Mouse (Mus musculus): ENCODE measurements at regions not wholly inside any gene's neighbourhood (a gene's known extent, or its start where the extent isn't known, plus 50 kb on each side); places are given as distances from the start of the nearest gene placed in this dataset.
"Not testable (repeated sequence)": the region's sequence is repeated elsewhere in the genome, so short reads cannot be mapped to it uniquely, and the experiment has no call there.

DNA sequence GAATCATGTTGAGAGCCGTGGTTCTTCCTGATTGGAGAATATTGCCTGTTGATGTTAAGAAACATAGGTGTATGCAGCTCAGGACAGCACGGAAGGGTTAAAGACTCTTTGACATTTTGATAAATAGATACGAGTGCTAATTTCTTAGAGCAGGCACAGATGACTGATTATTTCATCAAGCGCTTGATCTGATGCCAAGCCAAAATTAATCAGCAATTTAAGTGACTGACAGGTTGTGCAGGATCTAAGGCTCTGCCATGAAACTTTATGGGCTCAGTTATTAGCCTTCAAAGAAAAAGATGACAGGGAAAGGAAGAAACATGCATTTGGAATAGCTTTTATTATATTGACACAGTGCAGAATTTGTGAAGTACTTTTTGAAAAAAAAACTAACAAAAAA lies 157.2 kb upstream of the Gje1 start:
- Histone ChIP-seq H3K27me3 (no peaks in the 10 kb centered on the region), H3K4me2 (replicated peaks) (no peak overlapping the region), H3K36me3 (no peaks in the 10 kb centered on the region), H3K9ac (replicated peaks) (no peak overlapping the region), H3K4me1 (replicated peaks) (no peaks in the 10 kb centered on the region), H3K4me3 (replicated peaks) (no peak overlapping the region), H3K27ac (no peak overlapping the region), H3K9me3 (no peaks in the 10 kb centered on the region)
- no peak for ATAC-seq
- 75% methylated on average over 4 of the region's 4 CpGs for WGBS

DNA sequence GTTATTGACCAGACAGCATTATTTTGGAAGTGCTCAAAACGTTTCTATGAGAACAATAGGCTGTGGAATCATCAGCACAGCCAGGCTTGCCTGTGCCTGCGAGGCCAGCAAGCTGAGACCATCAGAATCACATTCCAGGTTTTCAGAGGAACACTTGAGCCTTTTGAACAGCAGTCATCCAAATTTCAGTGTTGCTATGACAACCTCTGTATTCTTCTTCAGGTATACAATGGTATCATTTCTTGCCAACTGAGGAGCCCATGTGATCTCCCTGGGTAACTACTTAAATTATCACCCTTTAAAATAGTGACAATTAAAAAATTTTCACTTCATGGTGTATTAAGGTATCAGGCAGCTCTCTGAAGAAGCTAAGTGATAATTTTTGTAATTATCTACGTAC lies 143.2 kb upstream of the Gje1 start:
- WGBS, result 41% methylated on average over 3 of the region's 3 CpGs
- H3K9me3 ChIP-seq, result no peaks in the 10 kb centered on the region
- H3K27me3 ChIP-seq, result no peaks in the 10 kb centered on the region
- H3K4me2 ChIP-seq (replicated peaks), result no peak overlapping the region
- no peak overlapping the region for H3K4me3 ChIP-seq (replicated peaks)
- H3K27ac ChIP-seq, result no peak overlapping the region
- H3K4me1 ChIP-seq (replicated peaks), result no peaks in the 10 kb centered on the region
- no peak for ATAC-seq
- no peaks in the 10 kb centered on the region for H3K36me3 ChIP-seq
- H3K9ac ChIP-seq (replicated peaks), result no peak overlapping the region

DNA sequence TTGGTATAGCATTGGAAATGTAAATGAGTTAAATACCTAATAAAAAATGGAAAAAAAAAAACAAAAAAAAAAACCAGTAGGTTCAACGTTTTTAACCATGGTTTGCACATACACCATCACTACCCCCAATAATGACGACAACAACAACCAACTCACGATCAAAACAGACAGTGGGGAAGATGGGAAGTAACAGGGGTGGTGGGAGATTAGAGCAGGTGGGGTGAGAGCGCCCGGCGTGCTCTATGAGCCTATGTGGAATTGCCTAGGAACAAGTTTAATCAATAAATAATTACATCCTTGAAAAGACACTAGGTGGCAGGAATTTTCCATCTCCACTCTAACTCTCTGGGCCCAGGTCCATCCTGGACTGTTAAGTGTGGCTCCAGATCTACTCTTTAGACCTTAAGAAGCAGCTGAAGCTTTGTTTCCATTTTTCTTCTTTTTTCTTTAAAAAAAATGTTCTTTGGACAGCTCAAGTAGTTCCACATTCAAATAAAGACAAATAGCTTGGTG lies 142.2 kb upstream of the Gje1 start:
- Histone ChIP-seq H3K27me3 (no peaks in the 10 kb centered on the region), H3K9me3 (no peaks in the 10 kb centered on the region), H3K36me3 (no peaks in the 10 kb centered on the region), H3K27ac (no peak overlapping the region), H3K4me1 (replicated peaks) (no peaks in the 10 kb centered on the region), H3K4me2 (replicated peaks) (no peak overlapping the region), H3K4me3 (replicated peaks) (no peak overlapping the region), H3K9ac (replicated peaks) (no peak overlapping the region)
- peak; percentile 43; the same call in 1 of the 2 replicates for ATAC-seq
- WGBS, result 71% methylated on average over 6 of the region's 6 CpGs

DNA sequence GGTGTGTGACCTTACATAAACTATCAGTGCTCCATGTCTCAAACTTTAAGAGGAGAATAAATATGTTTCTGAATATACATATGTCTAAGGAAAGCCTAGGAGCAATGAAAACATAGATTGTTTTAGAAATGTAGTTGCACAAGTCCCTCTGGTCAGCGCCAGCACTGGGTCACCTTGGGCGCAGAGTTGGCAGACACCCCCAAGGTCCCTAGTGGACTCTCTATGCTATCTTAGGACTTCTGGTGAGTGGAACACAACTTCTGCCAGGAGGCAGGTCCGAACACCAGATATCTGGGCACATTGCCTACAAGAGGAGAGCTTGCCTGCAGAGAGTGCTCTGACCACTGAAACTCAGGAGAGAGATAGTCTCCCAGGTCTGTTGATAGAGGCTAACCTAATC lies 128.6 kb upstream of the Gje1 start:
- not testable (repeated sequence) for H3K27ac ChIP-seq; H3K27me3 ChIP-seq; H3K4me1 ChIP-seq (replicated peaks); H3K4me2 ChIP-seq (replicated peaks); H3K36me3 ChIP-seq; H3K9ac ChIP-seq (replicated peaks); H3K9me3 ChIP-seq; H3K4me3 ChIP-seq (replicated peaks); ATAC-seq
- WGBS, result 89% methylated on average over 3 of the region's 3 CpGs

DNA sequence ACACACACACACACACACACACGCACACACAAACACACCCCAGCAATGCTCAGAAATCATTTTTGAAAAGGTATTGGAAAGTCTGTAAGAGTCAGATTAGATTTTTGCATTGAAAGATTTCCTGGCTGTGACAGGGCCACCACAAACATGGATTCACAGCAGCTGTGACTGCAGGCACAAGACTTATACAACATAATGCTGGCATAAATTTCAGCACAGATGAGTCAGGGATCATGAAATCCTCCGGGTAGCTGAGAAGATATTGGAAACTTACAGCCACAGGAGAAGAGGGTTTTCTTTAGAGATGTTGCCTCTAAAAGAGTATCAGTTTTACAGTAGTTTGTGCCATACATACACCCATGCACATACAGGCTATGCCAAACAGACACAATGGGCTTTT lies 127.0 kb upstream of the Gje1 start:
- 86% methylated on average over 2 of the region's 2 CpGs for WGBS
- no peak for ATAC-seq

More for the DNA sequence above, 127.0 kb upstream of the Gje1 start:
- no peaks in the 10 kb centered on the region for H3K27me3 ChIP-seq
- H3K36me3 ChIP-seq, result no peaks in the 10 kb centered on the region
- H3K9me3 ChIP-seq, result no peaks in the 10 kb centered on the region
- H3K9ac ChIP-seq (replicated peaks), result no peak overlapping the region
- no peaks in the 10 kb centered on the region for H3K4me1 ChIP-seq (replicated peaks)
- no peak overlapping the region for H3K4me2 ChIP-seq (replicated peaks)
- no peak overlapping the region for H3K27ac ChIP-seq
- H3K4me3 ChIP-seq (replicated peaks), result no peak overlapping the region

All from midbrain, embryonic 13.5 days (tissue).